Mouse (Mus musculus): ENCODE data around the gene Tmbim4.

GRCm38 (mm10) chr10:120242421-120242820, 41.0 kb downstream of the Tmbim4 start:
- TF ChIP-seq CTCF (IDR thresholded peaks at IDR 0.05; ENCODE audit: extremely low read depth, insufficient read depth, low read length) (no peak), POLR2A (IDR thresholded peaks at IDR 0.05; ENCODE audit: extremely low read depth, insufficient read depth, low read length) (no peak)

Data from cortical plate, adult 2 months (tissue).